Mouse (Mus musculus) thymus, postnatal 14 days (tissue): ENCODE results near the gene Hook2.

Experiments used
- DNase-seq: peaks from one replicate; pipeline ENCODE4 v3.0.0; 2021

Hook2 gene

DNA sequence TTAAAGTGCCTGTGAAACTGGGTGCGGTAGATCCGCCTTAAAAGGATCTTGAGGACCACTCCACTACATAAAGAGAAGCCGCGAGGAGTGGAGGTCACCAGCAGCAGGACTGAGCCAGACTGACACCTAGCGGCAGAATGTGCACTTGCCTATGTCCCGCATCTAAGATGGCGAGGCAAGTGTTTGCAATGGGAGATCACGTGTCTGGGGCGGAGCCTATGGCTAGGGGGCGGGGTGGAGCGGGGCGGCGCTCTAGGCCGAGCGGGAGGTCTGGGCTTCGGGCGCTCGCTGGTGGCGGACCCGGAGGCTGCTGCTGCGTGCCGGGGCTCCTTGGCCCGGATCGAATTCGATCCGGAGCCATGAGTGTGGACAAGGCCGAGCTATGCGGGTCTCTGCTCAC, at the start of gene Hook2:
Gene Hook2 (plus strand): TSS at position 255 of the 400 bp plus-strand sequence.
- DNase-seq: peak; percentile 96

DNA sequence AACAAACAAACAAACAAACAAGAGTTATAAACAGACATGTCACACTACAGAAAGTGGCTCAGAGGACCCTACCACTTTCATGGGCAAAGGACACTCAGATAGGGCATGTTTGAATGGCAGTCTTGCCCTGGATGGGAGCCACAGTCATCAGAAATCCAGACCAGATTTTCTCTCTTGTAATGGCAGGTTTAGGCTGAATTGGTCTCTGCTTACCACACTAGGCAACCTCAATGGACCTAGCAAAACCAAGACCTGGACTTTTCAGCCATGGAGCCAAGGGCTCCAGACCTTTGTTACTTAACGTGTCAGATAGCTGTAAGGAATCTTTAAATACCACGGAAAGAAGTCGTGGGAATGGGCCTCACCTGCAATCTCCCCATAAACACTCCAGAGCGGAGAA, 46.7 kb upstream of the Hook2 start:
- no peak for DNase-seq

DNA sequence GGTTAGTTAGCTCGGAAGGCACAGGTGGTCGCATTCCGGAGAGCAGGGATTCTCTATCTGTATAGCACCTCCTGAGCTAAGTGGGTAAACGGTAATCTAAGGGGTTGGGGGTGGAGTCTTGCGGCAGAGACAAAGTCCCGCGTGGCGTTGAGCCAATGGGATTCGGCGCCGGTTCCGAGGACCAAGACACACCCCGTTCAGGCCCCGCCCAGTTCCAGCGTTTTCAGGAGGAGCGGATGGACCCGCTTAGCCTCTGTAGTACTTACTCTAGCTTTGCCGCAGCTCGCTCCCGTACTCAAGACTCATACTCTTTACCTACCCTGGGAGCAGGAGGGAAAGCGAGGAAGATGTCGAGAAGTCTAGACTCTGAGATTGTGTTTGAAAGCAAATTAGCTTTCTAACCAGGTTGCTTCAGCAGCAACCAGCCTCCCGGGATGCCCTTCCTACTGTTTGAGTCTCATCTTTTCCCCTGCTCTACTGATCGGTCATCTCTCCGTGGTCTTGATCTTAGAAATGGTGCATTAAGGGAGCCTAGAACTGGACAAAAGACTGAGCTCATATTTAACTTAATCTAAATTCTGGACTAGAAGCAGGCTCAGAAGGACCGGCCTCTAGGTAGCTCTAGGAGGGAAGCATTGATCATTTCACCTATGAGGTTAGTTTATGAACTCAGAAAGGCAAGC, 45.8 kb upstream of the Hook2 start:
- peak; percentile 63 for DNase-seq

DNA sequence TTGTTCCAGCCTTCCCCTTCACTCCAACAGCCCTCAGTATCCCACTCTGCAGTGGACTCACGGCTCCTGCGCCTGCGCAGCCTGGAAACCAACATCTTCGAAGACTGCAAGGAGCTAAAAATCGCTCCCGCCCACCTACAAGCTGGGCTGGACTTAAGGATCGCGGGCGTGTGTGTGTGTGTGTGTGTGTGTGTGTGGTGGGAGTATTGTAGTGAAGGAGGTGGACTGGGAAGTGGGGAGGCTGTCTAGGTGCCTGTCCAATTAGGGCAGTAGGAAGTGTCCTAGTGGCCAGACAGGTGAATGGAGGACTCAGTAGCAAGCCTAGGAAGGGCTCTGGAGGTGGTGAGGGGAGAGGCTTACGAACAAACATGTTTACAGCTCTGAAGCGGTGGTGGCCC, 45.2 kb upstream of the Hook2 start:
- no peak for DNase-seq

DNA sequence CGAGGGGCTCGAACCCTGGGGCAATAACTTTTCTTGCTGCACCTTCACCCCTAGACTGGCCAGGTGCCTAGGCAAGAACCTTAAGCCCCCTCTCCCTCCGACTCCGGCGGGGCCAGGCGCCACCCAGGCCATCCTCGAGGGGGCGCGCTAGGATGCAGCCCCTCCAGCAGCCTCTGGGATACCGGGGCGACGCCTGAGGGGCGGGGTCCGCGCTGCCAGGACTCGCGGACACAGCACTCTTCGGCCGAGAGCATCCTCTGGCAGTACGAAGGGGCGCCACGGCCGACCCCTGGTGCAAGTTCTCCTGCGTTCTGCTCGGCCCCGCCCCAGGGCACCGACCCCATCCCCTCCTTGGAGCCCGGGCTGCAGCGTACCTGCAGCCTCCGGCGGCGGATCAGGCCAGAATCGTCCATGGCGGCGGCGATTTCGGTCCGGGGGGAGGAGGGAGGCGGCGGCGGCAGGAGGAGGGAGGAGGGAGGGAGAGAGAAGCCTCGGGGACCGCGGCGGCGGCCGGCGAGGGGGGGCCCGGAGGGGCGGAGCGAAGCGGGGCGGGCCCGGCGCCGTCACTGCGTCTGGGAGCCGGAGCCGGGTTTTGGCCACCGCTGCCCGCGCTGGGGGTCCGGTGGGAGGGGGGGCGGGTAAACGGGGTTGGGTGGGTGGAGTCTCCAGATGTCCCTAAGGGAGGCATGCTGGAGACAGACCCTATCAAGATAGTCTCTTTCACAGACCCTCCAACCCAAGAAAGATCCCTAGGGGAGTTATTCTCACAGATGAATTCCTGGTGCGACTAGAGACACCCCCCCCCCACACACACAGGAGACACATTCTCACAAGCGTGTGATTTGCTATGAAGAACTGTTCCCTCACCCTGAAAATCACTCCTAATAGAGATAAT, 44.5 kb upstream of the Hook2 start:
- peak; percentile 26 for DNase-seq

DNA sequence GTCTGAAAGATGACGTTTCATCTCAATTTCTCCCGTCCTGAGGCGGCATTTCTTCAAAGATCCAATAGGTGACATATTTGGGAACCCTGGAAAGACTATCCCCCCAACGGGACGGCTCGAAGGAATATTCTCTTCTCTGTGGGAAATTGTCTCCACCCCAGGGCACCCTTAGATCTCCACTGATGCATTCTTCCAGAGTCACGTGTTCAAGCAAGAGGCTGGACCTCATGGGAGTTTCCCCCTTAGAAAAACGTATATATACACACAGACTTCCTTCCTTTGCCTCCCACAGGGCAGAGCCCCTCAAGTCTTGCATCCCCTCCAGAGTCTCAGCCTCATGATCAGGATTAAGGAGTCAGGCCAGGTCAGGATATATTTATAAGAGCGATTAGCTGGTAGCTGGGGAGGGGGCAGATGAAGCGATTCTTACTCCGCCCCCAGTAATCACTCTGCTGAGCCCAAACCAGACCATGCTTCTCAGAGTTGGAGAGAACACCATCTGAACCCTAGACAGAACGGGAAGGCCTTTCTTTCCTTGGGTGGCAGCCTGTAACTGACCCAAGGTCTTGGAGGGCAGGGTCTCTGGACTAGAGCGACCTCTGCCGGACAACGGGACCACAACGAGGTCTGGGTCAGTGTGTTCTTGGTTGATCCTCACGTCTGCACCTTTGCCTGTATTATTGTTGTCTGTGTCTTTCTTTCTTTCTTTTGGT, 43.7 kb upstream of the Hook2 start, which contains the start of gene Rtbdn:
Gene Rtbdn (plus strand): TSS at position 464 of the 713 bp plus-strand sequence.
- no peak for DNase-seq

DNA sequence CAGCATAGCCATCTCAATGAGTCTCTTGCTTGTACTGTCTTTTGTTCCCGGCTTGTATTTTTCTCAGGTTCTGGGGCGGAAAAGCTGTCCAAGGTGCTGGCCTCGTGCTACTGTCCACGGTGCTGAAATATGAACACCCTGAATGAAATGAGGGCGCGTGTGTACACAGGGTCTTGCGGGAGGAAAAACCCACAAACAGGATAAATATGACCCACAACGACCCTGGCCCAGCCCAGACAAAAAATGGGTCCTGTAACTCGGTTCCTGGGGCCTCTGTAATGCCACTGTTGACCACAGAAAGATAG, 43.2 kb upstream of the Hook2 start:
- DNase-seq: peak; percentile 37

DNA sequence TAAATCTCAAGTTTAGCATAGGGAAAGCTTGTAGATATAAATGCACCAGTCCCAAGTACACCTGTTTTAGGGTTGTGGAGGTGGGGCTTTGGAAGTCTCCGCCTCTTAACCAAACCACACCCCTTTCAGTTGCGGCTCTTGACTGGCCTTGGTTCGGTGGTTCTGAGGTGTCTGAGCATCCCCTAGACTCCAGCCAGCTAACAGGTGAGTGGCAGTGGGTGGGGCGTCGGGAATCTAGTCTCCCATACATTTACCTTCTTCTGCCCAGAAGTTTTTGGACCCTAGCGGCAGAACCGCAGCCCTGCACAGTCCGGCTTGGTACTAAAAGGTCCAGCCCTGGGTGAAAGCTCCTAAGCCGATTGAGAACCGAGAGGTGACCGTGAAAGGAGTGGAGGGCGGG, 40.6 kb upstream of the Hook2 start:
- DNase-seq: no peak

DNA sequence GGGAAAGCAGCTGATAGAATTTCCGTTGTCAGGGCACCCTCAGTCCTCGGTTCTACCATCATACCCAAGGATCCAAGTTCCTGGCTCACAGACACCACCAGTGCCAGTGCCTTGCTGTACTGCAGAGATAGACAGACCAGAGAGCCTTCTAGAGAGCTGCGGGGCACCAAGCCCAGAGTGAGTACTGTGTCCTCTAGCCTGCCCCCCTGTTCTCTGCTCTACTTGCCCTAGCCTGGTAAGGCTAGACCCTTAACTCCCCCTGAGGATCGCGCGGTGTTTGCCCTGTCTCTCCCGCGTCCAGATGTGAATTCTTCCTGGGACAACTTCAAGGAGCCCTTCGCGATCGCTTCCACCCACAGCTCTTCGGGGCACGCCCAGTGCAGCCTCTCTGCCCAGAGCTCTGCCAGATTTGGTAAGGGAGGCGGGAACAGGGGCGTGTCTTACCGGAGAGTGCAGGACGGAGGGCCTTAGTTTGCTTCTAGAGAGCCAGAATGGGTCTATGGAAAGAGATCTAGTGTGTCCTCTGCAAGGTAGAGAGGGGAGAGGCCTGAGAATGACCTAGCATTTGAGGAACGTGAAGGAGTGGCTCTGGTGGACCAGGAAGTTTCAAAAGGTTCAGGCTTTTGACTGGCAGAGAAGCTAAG, 37.7 kb upstream of the Hook2 start:
- DNase-seq: peak; percentile 29

DNA sequence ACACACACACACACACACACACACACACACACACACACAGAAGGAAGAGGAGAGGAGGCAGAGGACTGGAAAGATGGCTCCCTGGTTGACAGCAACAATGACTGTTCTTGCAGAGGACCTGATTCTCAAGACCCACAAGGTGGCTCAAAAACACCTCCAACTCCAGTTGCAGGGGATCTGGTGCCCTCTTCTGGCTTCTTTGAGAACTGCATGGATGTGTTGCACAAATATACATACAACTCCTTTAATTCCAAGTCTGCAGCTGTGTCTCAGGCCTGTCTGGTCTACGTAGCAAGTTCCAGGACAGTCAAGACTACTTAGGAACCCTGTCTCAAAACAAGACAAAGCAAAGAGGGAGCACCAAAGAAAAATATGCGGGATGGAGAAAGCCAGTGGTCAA, 33.6 kb upstream of the Hook2 start:
- DNase-seq: peak; percentile 78

DNA sequence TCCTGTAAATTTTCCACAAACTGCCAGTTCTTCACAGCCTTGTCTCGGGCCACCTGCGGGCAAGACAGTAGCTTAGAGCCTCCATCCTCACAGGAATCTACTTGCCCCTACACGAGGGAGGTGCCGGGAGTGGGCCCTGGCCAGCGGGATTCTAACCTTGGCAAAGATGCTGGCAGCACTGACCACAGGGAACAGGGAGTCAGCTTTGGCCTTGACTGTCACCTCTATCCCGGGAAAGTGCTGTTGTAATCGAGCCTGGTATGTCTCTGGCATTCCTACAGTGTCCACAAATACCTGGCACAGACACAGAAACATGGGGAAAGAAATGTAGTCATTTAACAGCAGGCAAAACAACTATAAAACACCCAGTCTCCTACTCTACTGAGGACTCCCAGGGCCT, 30.6 kb upstream of the Hook2 start:
- no peak for DNase-seq

DNA sequence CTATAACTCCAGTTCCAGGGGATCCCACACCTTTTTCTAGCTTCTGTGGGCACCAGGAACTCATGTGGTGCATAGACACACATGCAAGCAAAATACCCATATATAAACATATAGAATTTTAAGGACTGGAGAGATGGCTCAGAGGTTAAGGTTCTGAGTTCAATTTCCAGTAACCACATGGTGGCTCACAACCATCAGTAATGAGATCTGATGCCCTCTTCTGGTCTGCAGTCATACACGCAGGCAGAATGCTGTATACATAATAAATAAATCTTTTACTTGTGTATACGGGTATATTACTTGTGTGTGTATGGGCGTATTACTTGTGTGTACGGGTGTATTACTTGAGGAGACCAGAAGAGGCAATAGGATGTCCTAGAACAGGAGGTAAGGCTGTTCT, 26.5 kb upstream of the Hook2 start:
- no peak for DNase-seq

DNA sequence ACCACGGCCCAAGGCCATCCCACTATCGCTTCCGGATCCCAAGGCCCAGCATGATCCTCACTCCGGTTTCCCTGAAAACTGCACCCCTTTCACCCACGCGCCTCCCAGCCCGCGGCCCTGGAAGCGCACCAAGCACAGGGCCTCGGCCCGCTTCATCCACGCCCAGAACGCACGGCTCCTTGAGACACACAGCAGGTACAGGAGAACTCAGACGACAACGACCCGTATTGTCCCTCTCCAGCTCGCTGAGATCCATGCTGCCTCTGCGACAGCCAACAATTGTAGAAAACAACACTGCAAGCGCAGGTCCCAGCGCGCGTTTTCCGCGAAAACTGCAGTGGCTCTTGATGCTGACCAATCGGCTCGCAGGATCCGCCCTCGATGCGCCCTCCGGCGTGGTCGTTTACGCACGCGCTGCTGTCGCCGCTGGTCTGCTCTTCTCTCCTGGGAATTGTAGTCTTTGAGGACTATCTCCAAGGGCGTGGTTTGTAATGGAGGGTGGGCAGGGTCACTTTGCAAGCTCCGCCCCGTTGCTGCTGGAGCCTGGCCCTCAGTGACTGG, 24.6 kb upstream of the Hook2 start:
- peak; percentile 90 for DNase-seq

DNA sequence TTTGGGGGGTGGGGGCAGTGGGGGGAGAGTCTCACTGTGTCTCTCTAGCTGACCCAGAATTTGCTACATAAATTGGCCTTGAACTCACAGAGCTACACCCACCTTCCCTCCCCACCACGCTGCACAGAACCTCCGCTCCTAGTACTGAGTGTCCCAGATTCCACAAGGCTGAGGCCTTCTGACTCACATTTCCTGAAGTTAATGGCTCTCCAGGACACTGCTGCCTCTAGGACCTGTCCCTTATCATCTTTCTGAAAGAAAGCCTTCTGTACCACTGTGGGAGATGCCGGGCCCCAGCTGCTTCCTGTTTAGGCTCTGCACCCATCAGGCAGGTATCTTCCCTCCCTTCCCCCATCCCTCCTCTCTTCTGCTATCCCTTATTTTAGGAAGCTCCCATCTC, 23.8 kb upstream of the Hook2 start:
- peak; percentile 65 for DNase-seq

DNA sequence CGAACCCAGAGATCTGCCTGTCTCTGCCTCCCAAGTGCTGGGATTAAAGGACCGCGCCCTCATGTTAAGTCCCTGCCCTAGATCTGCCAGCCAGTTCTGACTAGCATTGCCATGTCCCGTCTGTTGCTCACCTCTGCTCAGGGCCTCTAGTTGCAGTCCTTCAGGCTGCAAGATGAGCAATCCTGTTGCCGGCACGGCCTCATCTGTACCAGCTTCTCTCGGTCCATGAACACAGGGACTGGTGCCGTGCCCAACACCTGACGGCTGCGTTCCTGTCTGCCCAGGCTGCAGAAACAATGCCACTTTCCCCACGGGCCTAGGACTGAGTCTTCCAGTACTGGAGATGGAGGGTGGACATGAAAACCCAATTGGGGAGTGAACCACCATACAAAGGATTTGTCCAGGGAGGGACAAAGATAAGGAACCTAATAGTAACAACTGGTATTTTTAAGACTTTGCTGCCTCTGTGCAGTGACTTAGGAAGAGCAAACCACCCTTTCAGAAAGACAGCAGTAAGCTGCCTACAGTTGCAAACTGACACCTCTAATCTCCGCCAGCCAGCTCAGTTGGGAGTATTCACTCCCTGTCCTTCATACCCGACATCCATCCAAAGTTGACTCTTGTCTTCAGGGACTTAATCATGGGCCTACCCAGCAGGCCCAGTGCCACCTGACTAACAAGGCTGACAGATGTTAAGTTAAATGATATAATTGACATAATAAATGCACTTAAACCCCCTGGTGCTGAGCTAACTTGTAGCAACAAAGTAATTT, 22.7 kb upstream of the Hook2 start:
- no peak for DNase-seq

DNA sequence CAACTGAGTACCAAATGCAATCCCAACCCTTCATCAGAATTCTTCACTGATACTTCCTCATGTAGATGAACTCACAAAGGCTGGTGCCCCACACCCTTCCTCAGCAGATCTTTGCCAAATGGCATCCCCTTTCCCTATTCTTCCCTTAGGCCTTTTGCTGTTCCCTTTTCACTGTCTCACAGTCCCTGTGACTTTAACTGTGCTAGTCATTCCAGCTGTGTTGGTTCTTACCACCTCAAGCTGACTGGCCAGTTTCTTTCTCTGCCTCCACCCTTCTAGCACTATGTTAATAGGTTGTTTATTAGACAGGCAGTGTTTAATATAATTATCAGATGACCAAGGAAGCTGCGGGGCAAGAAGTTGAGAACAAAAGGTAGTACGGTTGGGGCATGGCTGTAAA, 21.8 kb upstream of the Hook2 start:
- no peak for DNase-seq

DNA sequence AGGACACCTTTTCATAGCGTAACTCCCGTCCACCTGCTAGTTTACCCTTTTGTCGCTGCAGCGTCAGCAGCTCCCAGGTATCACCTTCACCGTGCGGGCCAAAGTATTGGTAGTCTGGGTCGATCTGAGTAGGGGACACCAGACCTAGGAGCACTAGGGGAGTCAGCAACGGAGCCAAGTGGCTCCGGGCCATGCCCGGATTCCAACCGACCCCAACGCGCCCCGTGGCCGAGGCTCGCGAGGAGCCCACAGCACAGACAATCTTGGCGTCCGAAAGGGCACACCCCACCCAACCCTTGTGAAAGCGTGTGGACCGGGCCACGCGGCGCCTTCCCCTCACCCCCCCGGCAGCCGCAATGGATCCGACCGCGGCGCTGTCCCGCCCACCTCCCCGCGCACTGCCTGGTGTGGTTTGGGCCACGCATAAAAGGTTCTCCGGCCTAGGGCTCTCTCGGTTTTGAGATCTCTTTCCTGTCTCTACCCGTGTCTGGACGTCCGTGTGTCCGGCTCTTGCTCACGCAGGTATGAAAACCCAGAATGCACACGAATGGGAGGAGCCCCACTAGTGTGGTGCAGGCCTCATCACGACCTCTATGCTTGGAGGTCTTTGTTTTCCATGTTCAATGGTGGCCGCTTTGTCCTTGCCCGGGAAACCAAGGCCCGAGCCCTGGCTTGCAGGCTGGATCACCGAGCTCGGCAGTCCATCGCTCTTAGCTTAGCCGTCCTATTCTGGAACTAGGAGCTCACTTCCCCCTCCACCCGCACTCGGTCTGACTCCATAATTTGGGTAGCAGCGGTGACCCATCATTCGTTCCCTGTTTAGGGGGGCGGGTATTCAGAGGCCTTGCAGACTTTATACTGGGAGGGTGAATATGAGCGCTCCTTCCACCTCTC, 20.9 kb upstream of the Hook2 start, which contains the start of the genes Gm49661, Prdx2 and Rnaseh2a:
Gene Gm49661 (minus strand): TSS at position 193 of the 894 bp plus-strand sequence.
Gene Prdx2 (plus strand): TSS at position 347 of the 894 bp plus-strand sequence.
Gene Rnaseh2a (minus strand): TSS at position 527 of the 894 bp plus-strand sequence.
- peak; percentile 75 for DNase-seq

DNA sequence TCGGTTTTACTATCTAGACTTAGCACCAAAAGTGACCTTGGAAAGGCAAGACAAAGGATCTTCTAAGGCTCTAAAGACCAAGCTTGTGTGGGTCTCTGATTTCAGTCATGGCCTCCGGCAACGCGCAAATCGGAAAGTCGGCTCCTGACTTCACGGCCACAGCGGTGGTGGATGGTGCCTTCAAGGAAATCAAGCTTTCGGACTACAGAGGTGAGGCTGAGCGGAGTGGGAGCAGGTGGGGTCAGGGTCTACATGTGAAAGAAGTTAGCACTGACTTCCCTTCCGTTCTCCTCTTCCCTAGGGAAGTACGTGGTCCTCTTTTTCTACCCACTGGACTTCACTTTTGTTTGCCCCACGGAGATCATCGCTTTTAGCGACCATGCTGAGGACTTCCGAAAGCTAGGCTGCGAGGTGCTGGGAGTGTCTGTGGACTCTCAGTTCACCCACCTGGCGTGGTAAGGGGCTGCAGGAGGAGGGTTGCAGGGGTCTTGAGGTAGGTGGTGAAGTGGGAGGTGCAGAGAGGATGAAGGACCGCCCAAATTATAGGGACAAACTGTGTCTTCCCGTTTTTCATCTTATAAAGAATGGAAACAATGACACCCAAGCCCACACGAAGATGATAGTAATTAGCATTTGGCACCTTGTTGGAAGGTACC, 20.1 kb upstream of the Hook2 start:
- no peak for DNase-seq

DNA sequence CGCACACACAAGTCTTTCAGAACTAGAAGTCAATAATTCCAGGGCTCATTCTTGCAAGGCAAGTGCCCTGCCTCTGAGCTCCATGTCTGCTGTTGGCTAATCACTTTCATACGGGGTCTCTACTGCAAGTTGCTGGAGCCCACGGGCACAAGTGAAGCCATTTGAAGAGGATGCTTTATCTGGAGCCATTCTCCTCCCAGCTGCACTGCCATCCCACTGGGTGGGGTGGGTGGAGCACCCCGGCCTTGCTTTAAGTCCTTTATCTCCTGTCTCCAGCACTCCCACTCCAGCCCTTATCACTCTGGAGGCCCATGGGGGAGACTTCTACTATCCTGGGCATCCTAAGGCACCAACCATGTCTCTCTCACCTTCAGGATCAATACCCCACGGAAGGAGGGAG, 19.5 kb upstream of the Hook2 start:
- DNase-seq: no peak

DNA sequence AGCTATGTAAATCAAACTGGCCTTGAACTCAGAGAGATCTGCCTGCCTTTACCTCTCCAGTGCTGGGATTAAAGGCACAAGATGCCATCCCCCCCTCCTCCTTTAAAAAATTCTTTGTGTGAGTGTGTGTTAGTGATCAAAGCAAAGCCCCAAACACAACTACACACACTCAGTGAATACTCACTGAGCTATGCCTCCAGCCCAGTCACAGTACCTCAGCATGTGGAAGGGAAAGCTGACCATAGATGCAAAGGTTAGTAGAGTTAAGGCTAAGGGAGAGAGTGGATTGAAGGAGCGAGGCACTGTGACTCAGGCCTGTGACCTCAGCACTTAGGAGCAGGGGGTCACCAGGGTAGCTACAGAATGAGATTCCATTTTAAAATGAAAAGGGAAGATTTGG, 17.3 kb upstream of the Hook2 start:
- DNase-seq: no peak
